Mouse (Mus musculus) hindbrain, embryonic 10.5 days (tissue): Measurements from ENCODE around the gene Sema3a. TPM values are rescaled to one million over a fixed set of nuclear protein-coding genes. Genes with fewer than 3 reads are reported as not detected.
A peak's percentile ranks its signal among the peaks of the same experiment; 100 is the strongest.

Experiments used
- DNase-seq: peaks from one replicate; pipeline ENCODE4 v3.0.0-alpha.2; 2017; ENCODE audit warnings: low spot score
- H3K27ac ChIP-seq: fragments of 300-500 bp; sonication (generic); 2 replicates; pipeline ENCODE4 v1.5.1; 2016; ENCODE audit warnings: mild to moderate bottlenecking, moderate library complexity
- H3K27me3 ChIP-seq: fragments of 300-500 bp; sonication (generic); 2 replicates; pipeline ENCODE4 v1.6.1; 2016; ENCODE audit warnings: mild to moderate bottlenecking; ENCODE audit not compliant: poor library complexity, insufficient read depth, severe bottlenecking
- H3K36me3 ChIP-seq: fragments of 300-500 bp; sonication (generic); 2 replicates; pipeline ENCODE4 v1.6.1; 2016; ENCODE audit warnings: mild to moderate bottlenecking, moderate library complexity
- H3K4me1 ChIP-seq: fragments of 300-500 bp; sonication (generic); replicated peaks from 2 replicates; pipeline ENCODE4 v1.6.1; 2016; ENCODE audit warnings: mild to moderate bottlenecking
- H3K4me3 ChIP-seq: fragments of 300-500 bp; sonication (generic); 2 replicates; pipeline ENCODE4 v1.5.1; 2016; ENCODE audit warnings: mild to moderate bottlenecking, moderate library complexity
- H3K9me3 ChIP-seq: fragments of 300-500 bp; sonication (generic); 2 replicates; pipeline ENCODE4 v1.6.1; 2016; ENCODE audit warnings: mild to moderate bottlenecking, moderate library complexity
- WGBS: fragments of 180-500 bp; shearing (Covaris S2); methylation state at CpG from one replicate; pipeline ENCODE4 v1.1.7; 2016; 5-methylcytosine and 5-hydroxymethylcytosine counted together
- polyA plus RNA-seq: library from polyadenylated mRNA; unstranded; fragments of >200 nt; fragmentation: Nextera tagmentation; extraction: Ambion mirVana; gene quantifications from 2 replicates; pipeline ENCODE4 v1.2.1, GENCODE M21; 2016

The Sema3a gene
- polyA plus RNA-seq, 1 experiment from 2014 or later, result 15.6 TPM

GRCm38 (mm10) chr5:13628606-13629311, 503.5 kb downstream of the Sema3a start:
- Histone ChIP-seq H3K27ac (0 out of 2 replicates have a peak overlapping the region, but pooled peaks have one; percentile 53), H3K4me1 (peaks cover 33% of the 10 kb centered on the region), H3K27me3 (peaks cover 26% of the 10 kb centered on the region), H3K9me3 (no peaks in the 10 kb centered on the region), H3K4me3 (peak overlapping the region; percentile 47), H3K36me3 (no peaks in the 10 kb centered on the region)
- peak; percentile 88 for DNase-seq
- 16% methylated on average over 24 of the region's 24 CpGs for WGBS

GRCm38 (mm10) chr5:13629916-13630315, 504.7 kb downstream of the Sema3a start:
- H3K4me1 ChIP-seq, result peaks cover 23% of the 10 kb centered on the region
- H3K4me3 ChIP-seq, result no peak overlapping the region
- H3K27me3 ChIP-seq, result peaks cover 26% of the 10 kb centered on the region
- H3K27ac ChIP-seq, result no peak overlapping the region
- 6% methylated on average over 5 of the region's 5 CpGs for WGBS
- H3K9me3 ChIP-seq, result no peaks in the 10 kb centered on the region
- H3K36me3 ChIP-seq, result no peaks in the 10 kb centered on the region
- peak; percentile 33 for DNase-seq

GRCm38 (mm10) chr5:13630692-13631091, 505.5 kb downstream of the Sema3a start:
- no peak for DNase-seq
- Histone ChIP-seq H3K9me3 (no peaks in the 10 kb centered on the region), H3K4me3 (no peak overlapping the region), H3K4me1 (peaks cover 18% of the 10 kb centered on the region), H3K27ac (no peak overlapping the region), H3K27me3 (peaks cover 25% of the 10 kb centered on the region), H3K36me3 (no peaks in the 10 kb centered on the region)

GRCm38 (mm10) chr5:13636237-13636636, 511.0 kb downstream of the Sema3a start:
- Histone ChIP-seq H3K9me3 (no peaks in the 10 kb centered on the region), H3K27me3 (no peaks in the 10 kb centered on the region), H3K4me3 (no peak overlapping the region), H3K27ac (no peak overlapping the region), H3K36me3 (no peaks in the 10 kb centered on the region), H3K4me1 (no peaks in the 10 kb centered on the region)
- DNase-seq, result no peak
- WGBS, result 76% methylated on average over 3 of the region's 3 CpGs
